Mouse (Mus musculus) hindbrain, embryonic 14.5 days (tissue): Measurements from ENCODE around the gene Meis3. TPM values are rescaled to one million over a fixed set of nuclear protein-coding genes. Genes with fewer than 3 reads are reported as not detected.

Source experiments
- ATAC-seq: fragments of 200-750 bp; cut with Nextera tagmentation; 2 replicates; pipeline ENCODE4 v1.8.0; 2017; ENCODE audit warnings: moderate number of reproducible peaks, mild to moderate bottlenecking, moderate TSS enrichment, moderate library complexity; ENCODE audit not compliant: low FRiP score
- DNase-seq: peaks from one replicate; pipeline ENCODE4 v3.0.0-alpha.2; 2015; ENCODE audit warnings: low spot score
- H3K27ac ChIP-seq: fragments of 300-500 bp; sonication (generic); 2 replicates; pipeline ENCODE4 v1.5.1; 2014; ENCODE audit warnings: mild to moderate bottlenecking, moderate library complexity
- H3K27me3 ChIP-seq: fragments of 300-500 bp; sonication (generic); 2 replicates; pipeline ENCODE4 v1.6.1; 2014; ENCODE audit warnings: mild to moderate bottlenecking, low read length, mixed read lengths; ENCODE audit not compliant: control insufficient read depth, insufficient read depth
- H3K36me3 ChIP-seq: fragments of 300-500 bp; sonication (generic); replicated peaks from 2 replicates; pipeline ENCODE4 v1.6.1; 2014; ENCODE audit not compliant: control insufficient read depth, insufficient read depth
- H3K4me1 ChIP-seq: fragments of 300-500 bp; sonication (generic); replicated peaks from 2 replicates; pipeline ENCODE4 v1.6.1; 2014; ENCODE audit warnings: antibody characterized with exemption, low read length, mixed read lengths; ENCODE audit not compliant: control insufficient read depth, insufficient read depth
- H3K4me2 ChIP-seq: fragments of 300-500 bp; sonication (generic); replicated peaks from 2 replicates; pipeline ENCODE4 v1.6.1; 2014; ENCODE audit warnings: mild to moderate bottlenecking, moderate library complexity
- H3K4me3 ChIP-seq: fragments of 300-500 bp; sonication (generic); replicated peaks from 2 replicates; pipeline ENCODE4 v1.5.1; 2014; ENCODE audit warnings: mild to moderate bottlenecking, low read length
- H3K9ac ChIP-seq: fragments of 300-500 bp; sonication (generic); 2 replicates; pipeline ENCODE4 v1.6.1; 2014
- H3K9me3 ChIP-seq: fragments of 300-500 bp; sonication (generic); 2 replicates; pipeline ENCODE4 v1.6.1; 2016; ENCODE audit warnings: low read length; ENCODE audit not compliant: control insufficient read depth
- WGBS: fragments of 180-500 bp; shearing (Covaris S2); extraction: QIAGEN DNeasy Blood & Tissue Kit; methylation state at CpG from one replicate; pipeline ENCODE4 v1.1.7; 2014; 5-methylcytosine and 5-hydroxymethylcytosine counted together
- polyA plus RNA-seq: library from polyadenylated mRNA; unstranded; fragments of >200 nt; fragmentation: Nextera tagmentation; extraction: Ambion mirVana; gene quantifications from 2 replicates; pipeline ENCODE4 v1.2.1, GENCODE M21; 2014

Meis3 gene
- polyA plus RNA-seq, 1 experiment from 2014 or later = 121 TPM

DNA sequence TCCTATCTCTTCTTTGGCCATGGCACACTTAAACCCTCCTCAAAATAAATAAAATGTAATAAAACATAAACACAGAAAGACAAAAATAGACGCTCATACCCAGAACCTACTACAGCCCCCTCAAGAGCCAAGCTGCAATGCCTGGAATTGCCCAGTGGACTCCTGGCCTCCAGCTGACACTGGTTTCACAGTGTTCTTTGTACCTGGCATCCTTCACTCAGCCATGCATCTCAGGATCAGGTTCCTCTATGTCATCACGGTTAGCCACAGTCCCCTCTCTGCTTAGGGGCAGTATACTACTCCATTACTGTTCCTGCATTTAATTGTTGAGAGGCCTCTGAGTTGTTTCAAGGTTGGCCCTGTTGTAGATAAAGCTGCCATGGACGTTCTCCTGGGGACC, 42.0 kb upstream of the Meis3 start:
- Histone ChIP-seq H3K36me3 (peaks cover 4% of the 10 kb centered on the region; the same call in 1 of the 2 replicates), H3K4me1 (peaks cover 58% of the 10 kb centered on the region), H3K4me3 (no peak overlapping the region), H3K4me2 (no peak overlapping the region), H3K27ac (no peak overlapping the region), H3K9me3 (no peaks in the 10 kb centered on the region), H3K27me3 (no peaks in the 10 kb centered on the region), H3K9ac (no peak overlapping the region)
- 71% methylated on average over 3 of the region's 3 CpGs for WGBS
- ATAC-seq (no peak), DNase-seq (no peak)

DNA sequence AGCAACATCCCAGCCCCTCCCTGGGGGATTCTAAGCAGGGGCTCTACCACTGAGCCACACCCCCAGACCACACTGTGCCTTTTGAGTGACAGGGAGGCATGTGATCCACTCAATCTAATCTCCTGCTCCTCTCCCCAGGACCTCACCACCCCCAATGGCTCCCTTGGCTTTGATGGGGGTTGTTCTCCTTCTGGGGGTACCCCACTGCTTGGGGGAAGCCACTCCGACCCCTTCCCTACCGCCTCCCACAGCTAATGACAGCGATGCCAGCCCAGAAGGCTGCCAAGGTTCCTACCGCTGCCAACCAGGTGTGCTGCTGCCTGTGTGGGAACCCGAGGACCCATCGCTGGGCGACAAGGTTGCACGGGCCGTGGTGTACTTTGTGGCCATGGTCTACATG, 41.2 kb upstream of the Meis3 start:
- H3K9me3 ChIP-seq = no peaks in the 10 kb centered on the region
- DNase-seq (no peak), ATAC-seq (no peak)
- no peak overlapping the region for H3K4me3 ChIP-seq
- WGBS = 89% methylated on average over 9 of the region's 9 CpGs
- no peak overlapping the region for H3K4me2 ChIP-seq
- H3K27me3 ChIP-seq = no peaks in the 10 kb centered on the region
- H3K36me3 ChIP-seq = peaks cover 4% of the 10 kb centered on the region; the same call in 1 of the 2 replicates
- no peak overlapping the region for H3K9ac ChIP-seq
- H3K4me1 ChIP-seq = peaks cover 54% of the 10 kb centered on the region
- H3K27ac ChIP-seq = peak overlapping the region; percentile 57; the same call in 1 of the 2 replicates

DNA sequence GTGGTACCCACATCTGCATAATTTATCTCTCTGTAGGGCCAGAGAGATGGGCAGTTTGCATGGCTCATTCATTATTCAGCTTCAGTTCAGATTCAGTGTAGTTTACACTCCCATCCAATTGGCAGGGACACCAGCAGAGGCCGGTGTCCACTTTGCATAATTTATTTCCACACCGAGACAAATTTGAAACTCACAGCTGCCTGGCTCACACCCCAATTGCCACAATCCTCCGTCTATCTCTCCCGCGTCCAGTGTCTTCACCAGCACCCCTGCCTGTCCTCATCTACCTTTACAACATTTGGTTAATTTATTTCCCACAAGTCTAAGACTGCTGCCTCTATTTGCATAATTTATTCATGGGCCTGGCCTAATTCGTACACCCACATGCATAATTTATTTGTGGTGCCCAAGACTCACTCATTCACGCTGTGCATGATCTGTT, 39.9 kb upstream of the Meis3 start:
- WGBS = 9% methylated on average over 7 of the region's 7 CpGs
- Histone ChIP-seq H3K9me3 (no peaks in the 10 kb centered on the region), H3K27ac (peak overlapping the region; percentile 57; the same call in 1 of the 2 replicates), H3K9ac (no peak overlapping the region), H3K27me3 (no peaks in the 10 kb centered on the region), H3K4me1 (peaks cover 45% of the 10 kb centered on the region), H3K4me2 (peak overlapping the region; percentile 23), H3K36me3 (peaks cover 4% of the 10 kb centered on the region; the same call in 1 of the 2 replicates), H3K4me3 (no peak overlapping the region; the same call in 1 of the 2 replicates)
- DNase-seq (peak; percentile 56), ATAC-seq (peak; percentile 57)

DNA sequence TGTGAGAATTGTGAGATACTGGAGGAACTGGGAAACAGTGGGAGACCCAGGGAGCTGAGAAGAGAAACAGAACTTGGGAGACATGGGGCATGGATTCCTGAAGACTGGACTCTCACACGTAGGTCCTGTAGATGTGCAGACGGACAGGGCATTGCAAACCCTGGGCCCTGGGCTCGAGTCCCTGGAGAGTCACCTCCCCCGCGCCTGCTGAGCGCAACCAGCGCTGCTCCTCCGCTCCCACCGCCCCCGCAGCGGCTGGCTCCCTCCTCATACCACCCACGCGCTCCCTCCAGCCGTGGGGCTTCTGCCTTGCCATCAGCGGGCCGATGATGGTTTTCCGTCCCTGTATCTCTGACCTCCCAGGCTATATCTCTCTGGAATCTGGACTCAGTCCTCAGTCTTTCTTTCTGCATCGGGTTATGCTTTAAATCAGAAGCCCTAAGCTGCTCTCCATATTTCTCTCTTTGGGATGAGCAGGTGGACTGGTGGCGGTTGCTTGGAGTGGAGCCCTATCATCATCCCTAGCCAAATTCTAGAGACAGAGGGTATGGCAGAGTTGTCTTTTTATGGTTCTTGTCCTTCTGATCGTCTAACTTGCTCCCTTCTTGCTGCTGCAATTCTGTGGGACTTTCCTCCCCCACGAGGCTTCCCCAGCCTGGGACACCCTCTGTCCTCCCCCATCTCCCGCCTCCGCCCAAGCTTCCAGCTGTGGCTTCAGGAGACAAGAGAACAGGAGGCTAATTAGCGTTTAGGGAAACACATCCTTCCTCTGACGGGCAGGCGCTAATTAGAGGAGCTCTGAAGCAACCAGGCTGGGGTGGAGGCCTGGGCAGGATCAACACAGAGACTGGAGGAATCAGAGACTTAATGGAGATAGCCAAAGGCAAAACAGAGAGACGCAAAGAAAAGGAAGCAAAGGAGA, 28.1 kb upstream of the Meis3 start:
- Histone ChIP-seq H3K4me3 (no peak overlapping the region), H3K27me3 (no peaks in the 10 kb centered on the region), H3K4me2 (no peak overlapping the region), H3K9me3 (no peaks in the 10 kb centered on the region), H3K27ac (no peak overlapping the region), H3K4me1 (no peaks in the 10 kb centered on the region), H3K9ac (no peak overlapping the region), H3K36me3 (peaks cover 16% of the 10 kb centered on the region; the same call in 1 of the 2 replicates)
- ATAC-seq (no peak), DNase-seq (no peak)
- 33% methylated on average over 27 of the region's 27 CpGs for WGBS

DNA sequence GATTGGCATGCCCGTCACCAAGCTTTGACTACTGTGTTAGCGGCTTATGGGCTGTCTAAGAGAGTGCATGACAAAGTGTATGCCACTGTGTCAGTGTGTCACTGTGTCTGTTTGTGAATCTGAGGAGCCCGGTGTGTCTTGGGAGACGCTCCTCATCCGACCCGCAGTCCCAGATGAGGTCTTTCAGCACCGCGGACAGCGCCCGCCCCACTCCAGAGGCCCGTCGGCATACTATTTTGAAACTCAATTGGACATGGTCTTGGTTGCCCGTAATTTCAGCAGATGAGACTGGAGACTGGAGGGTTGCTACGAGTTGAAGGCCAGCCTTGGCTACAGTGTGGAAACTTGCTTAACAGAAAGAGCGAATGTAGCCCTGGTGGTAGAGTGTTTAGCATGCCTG, 27.2 kb upstream of the Meis3 start:
- H3K4me1 ChIP-seq = no peaks in the 10 kb centered on the region
- WGBS = 14% methylated on average over 15 of the region's 15 CpGs
- H3K27me3 ChIP-seq = no peaks in the 10 kb centered on the region
- H3K36me3 ChIP-seq = 0 out of 2 replicates have a peak, but pooled peaks cover 12% of the 10 kb centered on the region
- H3K4me3 ChIP-seq = no peak overlapping the region
- H3K9me3 ChIP-seq = no peaks in the 10 kb centered on the region
- ATAC-seq (no peak), DNase-seq (peak; percentile 38)
- H3K9ac ChIP-seq = no peak overlapping the region
- H3K27ac ChIP-seq = no peak overlapping the region
- no peak overlapping the region for H3K4me2 ChIP-seq

DNA sequence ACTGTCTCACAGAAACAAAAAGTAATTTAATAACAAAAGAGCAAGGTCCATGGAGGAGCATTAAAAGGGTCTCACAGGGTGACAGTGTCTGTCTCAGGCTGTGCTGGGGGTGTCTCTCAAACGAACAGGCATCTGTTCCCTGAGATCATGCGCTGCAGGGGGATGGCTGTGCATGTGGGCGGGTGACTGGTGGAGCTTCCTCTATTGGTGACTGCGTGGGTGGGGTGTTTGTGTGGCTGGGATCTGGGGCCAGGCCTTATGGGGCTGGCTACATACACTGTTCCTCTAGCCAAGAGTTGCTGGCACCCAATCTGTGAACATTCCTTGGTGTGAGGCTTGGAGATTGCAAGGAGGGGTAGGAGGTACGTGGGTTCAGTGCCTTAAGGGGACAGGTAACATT, 25.6 kb upstream of the Meis3 start:
- 0 out of 2 replicates have a peak, but pooled peaks cover 12% of the 10 kb centered on the region for H3K36me3 ChIP-seq
- H3K9me3 ChIP-seq = no peaks in the 10 kb centered on the region
- WGBS = 64% methylated on average over 5 of the region's 5 CpGs
- DNase-seq (no peak), ATAC-seq (no peak)
- no peak overlapping the region for H3K27ac ChIP-seq
- H3K4me2 ChIP-seq = no peak overlapping the region
- H3K9ac ChIP-seq = no peak overlapping the region
- no peaks in the 10 kb centered on the region; the same call in 1 of the 2 replicates for H3K4me1 ChIP-seq
- H3K27me3 ChIP-seq = no peaks in the 10 kb centered on the region
- H3K4me3 ChIP-seq = no peak overlapping the region

DNA sequence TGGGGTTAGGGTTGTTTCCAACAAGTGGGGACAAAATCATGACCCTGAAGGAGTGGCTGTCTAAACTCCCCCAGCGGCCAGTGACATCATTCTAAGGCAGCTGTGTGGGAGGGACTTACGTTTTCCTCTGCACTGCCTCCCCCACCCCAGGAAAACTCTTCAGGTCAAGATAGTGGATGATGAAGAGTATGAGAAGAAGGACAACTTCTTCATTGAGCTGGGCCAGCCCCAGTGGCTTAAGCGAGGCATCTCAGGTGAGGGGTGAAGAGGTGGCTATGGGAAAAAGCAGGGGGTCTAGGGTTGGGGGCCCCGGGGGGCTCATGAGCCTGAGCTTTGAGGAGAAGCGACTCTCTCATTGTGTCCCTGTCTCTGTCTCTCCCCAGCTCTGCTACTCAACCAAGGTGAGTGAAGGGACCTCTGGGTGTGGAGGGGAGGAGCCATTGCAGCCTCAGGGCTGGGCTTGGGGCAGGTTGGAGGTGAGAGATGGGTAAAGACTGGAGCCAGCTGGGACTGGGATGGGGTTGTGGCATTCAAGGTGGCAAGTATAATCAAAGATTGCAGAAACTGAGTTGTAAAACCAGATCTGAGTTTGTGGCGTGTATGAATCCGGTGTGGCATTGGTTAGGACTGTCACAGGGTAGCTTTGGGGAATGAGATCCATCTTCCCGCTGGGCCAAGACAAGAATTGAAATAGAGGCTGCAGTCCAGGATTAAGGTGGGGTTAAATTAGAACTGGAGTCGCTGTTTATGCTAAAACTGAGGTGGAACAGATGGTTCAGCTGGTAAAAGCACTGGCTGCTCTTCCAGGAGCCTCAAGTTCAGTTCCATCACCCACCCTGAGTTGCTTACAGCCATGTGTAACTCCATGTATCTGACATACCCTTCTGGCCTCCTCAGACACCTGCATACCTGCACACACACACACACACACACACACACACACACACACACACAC, 24.4 kb upstream of the Meis3 start:
- WGBS = 75% methylated on average over 9 of the region's 9 CpGs
- Histone ChIP-seq H3K9me3 (no peaks in the 10 kb centered on the region), H3K4me3 (no peak overlapping the region), H3K27me3 (no peaks in the 10 kb centered on the region), H3K27ac (no peak overlapping the region), H3K4me2 (no peak overlapping the region), H3K36me3 (peaks cover 6% of the 10 kb centered on the region; the same call in 1 of the 2 replicates), H3K9ac (no peak overlapping the region), H3K4me1 (no peaks in the 10 kb centered on the region; the same call in 1 of the 2 replicates)
- ATAC-seq (no peak), DNase-seq (no peak)

DNA sequence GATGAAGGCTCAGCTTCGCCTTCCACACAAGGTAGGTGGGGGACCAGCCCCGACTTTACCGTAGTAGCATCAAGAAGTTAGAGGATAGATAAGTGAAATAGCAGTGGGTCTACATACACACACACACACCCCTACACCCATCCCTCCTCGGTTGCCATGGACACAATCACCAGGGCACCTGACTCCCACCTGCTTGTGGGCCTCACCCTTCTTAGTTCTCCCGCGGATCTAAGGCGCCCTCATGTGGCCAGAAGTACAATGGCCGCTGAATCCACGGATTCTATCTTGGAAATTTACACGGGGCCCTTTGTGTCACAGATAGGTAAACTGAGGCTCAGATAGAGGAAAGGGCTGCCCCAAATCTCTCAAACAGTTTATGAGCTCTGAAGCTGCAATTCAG, 21.4 kb upstream of the Meis3 start:
- peak; percentile 78 for DNase-seq
- Histone ChIP-seq H3K4me2 (no peak overlapping the region), H3K4me3 (no peak overlapping the region), H3K27ac (no peak overlapping the region), H3K4me1 (no peaks in the 10 kb centered on the region; the same call in 1 of the 2 replicates), H3K9me3 (no peaks in the 10 kb centered on the region), H3K36me3 (peaks cover 14% of the 10 kb centered on the region; the same call in 1 of the 2 replicates), H3K27me3 (peaks cover 5% of the 10 kb centered on the region; the same call in 1 of the 2 replicates), H3K9ac (no peak overlapping the region)
- WGBS = 18% methylated on average over 10 of the region's 10 CpGs
- ATAC-seq = peak; percentile 84
